Mouse (Mus musculus) activated CD4-positive, CD25-positive, alpha-beta regulatory T cell, adult 4 months (primary cell): ENCODE measurements around the gene Thrb. TPM values are rescaled to one million over a fixed set of nuclear protein-coding genes. Genes with fewer than 3 reads are reported as not detected.

Experiments
- ATAC-seq: one replicate; pipeline ENCODE4 v1.8.0; 2017
- polyA plus RNA-seq, 2 experiments: library from polyadenylated mRNA; unstranded; fragments of 100-300 nt; shearing (Covaris generic); gene quantifications; one replicate each; pipeline ENCODE4 v1.2.1; 2017

Gene Thrb
- polyA plus RNA-seq, 2 experiments from 2014 or later = 1.7 to 2.6 TPM

DNA sequence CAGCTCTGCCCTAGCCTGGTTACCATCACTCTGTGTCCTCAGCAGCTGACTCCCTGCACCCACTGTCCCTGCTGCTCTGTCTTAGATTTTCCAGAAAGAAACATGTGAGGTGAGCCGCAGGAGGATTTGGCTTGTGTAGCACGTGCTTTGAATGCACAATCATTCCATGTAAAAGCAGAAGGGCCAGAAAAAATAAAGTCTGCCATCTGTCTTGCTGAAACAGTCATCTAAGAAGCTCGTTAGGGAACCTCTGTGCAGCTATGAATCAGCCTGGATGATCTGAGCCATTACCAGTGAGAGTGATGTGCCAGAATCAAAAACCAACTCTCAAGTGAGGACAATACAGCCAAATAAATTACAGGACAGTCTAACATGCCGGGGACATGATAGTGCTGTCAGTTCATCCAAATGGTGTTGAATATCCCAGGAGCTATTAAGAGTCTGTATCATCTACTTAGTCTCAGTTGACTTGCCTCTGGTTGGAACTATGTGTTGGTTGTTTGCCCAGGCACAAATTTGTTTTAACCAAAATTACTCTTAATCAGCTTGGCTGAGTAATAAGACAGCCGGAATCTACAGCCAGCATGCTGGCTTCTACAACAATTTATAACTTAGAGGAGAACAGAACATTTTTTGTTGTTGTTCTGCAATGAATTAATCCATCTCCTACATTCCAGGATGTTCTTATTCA is 402.2 kb downstream of the Thrb start:
- ATAC-seq = no peak
